Mouse (Mus musculus): ENCODE measurements around the gene Six2.
"Not testable (repeated sequence)": the region's sequence is repeated elsewhere in the genome, so short reads cannot be mapped to it uniquely, and the experiment has no call there.

Six2 gene

GRCm38 (mm10) chr17:85690323-85690968 is 2.4 kb upstream of the Six2 start:
- DNase-seq (ENCODE audit: low spot score) = no peak

DNA sequence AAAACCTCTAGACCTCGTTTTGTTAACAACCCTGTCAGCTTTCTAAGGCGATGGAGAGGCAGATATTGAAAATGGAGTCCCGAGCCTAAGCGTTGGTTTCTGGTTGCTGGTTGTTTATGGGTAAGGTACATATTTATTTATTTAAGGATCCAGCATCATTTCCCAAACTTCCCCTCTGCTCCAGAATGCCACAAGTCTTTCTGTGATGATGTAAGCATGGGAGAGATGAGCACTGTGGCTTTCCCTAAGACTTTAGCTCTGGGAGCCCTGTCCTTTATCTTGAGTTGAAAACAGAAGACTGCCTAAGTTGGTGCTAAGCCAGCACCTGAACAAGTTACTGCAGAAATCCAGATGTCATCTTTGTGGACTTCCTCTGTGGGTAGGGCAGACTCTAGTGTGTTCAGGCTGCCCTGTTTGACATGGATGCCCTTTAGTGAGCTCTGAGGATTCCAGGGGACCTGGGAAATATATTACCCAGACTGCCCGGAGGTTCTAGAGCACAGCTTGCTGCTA is 1.8 kb upstream of the Six2 start:
- DNase-seq (ENCODE audit: low spot score) = no peak

DNA sequence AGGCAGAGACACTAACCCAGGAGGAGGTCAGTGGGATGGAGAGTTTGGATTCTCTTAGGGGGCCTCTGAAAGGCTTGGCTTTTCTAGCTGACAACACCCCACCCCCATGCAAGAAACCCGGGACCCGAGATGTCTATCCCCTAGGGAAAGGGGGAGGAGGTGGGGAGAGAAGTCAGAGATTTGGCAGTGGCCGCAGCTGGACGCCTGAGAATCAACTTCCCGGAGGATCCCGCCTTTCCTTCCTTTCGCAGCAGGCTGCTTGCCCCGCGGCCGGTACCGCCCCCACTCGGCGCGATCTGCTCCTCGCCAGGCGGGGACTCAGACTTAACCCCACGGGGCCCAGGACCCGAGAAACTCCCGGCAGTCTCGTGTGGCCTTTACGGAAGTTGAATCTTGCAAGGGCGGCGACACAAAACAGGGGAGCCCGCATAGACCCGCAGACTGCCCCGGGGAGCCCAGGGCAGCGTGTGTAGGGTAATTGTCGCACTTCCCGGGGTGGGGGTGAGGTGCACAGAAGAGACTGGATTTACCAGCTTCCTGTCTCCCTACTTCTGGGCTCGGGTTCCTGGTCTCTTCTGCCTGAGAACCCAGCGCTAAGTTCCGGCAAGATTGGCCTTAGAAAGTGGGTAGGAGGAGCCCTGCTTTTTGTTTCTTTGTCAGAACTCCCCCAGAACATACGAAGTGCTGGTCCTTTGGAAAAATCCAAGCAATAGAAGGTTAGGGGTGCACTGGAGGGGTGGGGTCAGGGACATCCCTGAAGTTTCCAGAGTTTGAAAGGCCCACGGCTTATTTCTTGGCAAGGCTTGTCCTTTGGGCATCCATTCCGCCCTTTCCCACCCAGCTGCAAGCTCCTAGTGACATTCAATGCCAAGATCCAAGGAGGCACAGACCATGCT is 1.1 kb upstream of the Six2 start:
- DNase-seq (ENCODE audit: low spot score) = no peak

DNA sequence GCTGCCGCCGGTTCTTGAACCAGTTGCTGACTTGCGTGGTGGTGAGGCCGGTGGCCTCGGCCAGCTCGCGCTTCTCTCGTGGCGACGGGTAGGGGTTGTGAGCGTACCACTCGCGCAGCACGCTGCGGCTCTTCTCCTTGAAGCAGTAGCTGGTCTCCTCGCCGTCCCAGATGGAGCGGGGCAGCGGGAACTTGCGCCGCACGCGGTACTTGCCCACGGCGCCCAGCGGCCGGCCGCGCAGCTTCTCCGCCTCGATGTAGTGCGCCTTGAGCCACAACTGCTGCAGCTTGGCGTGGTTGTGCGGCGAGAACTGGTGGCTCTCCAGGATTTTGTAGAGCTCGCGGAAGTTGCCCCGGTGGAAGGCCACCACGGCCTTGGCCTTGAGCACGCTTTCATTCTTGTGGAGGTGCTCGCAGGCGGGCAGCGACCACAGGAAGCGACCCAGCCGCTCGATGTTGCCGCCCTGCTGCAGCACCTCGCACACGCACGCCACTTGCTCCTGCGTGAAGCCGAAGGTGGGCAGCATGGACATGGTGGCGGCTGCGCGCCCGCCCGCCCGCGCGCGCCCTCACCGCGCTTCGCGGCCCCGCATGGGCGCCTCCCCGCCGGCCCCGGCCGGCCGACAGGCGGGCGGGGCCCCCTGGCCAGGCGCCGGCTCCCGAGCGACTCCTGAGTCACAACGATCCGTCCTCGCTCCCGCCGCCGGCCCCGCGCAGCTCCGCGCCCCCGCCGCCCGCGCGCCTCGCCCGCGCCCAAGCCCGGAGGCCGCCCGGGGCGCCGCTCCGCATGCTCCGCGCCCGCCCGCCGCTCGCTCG is 446 bp downstream of the Six2 start:
- no peak for DNase-seq (ENCODE audit: low spot score)

- no peak for DNase-seq (ENCODE audit: low spot score)
Measured at GRCm38 (mm10) chr17:85686476-85687420, 1.3 kb downstream of the Six2 start.

DNA sequence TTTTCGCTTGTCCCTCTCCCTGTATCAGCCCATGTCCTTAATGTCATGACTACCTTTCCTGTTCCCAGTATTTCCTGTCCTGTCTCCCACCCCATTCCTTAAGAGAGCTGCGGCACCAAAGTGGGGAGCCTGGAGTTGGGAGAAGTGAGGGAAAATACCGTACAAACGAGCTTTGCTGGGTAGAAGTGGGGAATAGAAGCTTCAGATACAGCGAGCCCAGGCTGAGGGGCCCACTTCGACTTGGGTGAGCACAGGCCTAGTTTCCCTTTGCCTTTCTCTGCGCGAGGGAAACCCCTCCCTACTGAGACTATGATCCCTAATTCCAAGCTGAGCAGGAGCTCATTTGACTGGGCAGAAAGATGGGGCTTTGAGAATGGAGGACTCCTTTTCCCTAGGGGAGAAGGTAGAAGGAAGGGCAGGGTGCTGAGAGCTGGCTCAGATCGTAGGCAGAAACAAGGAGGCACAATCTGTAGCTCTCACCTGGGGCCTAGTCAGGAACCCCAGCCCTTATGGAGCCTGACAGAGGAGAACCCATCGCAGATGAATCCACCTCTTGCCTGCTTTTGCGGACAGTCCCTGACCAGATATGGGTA is 2.3 kb downstream of the Six2 start:
- DNase-seq (ENCODE audit: low spot score) = no peak

DNA sequence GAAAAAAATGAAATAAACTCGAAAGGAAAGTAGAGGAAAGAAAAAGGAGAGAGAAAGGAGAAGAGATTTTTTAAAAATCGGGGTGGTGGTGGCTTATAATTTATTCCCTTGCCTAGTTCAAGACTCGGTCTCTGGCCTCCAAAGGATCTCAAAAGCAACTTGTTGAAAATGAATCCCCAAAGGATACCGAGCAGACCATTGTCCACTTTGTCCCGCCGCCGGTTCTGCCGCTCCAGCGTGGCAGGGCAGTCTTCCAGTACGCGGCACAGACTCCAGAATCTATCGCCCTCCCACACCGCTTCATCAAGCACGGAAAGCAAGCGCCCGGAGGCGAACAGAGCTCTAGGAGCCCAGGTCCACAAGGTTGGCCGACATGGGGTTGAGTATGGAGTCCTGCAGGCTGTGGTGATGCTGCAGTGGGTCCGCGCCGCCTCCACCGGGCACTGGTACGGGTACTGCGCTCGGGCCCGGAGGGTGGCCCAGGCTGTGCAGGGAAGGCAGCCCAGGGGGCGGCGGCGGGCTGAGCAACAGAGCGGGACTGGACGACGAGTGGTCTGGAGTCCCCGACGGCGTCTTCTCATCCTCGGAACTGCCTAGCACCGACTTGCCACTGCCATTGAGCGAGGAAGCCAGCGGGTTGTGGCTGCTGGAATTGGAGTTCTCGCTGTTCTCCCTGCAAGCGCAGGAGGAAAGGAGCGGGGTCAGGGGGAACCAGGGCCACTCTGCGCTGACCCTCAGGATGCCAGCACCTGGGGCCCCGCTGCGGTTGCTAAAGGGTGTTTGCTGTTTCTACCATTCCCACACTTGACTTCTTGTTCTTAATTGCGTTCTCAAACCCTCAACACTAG is 3.0 kb downstream of the Six2 start:
- DNase-seq (ENCODE audit: low spot score) = no peak

DNA sequence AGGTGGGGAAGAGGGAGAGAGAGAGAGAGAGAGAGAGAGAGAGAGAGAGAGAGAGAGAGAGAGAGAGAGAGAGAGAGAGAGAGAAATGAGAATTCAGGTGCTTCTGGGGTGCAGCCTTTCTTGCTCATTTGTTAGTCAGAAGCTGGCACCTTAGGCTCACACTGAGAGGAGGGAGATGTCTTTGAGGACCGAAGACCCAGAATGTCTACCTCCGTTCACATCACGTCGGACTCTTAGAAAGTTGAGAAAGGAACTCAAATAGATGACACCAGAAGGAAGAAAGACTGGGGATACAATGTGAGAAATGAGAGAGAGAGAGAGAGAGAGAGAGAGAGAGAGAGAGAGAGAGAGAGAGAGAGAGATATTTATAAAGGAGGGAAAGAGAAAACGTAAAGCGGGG is 3.6 kb downstream of the Six2 start:
- DNase-seq (ENCODE audit: low spot score) = not testable (repeated sequence)

DNA sequence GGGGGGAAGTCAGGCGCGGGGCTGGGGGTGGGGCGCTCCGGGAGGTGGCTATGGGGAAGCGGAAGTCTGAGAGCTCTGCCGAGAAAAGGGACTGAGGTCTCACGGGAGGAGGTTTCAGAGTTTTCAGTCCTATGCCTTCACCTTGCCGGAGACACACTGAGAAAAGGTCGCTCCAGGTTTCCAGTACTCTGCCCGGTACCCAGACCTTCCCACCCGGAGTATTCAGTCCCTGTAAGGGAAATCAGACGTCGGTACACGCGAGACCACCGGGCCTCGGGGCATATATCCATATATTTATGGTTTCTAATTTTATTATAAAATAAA is 4.1 kb downstream of the Six2 start:
- no peak for DNase-seq (ENCODE audit: low spot score)

DNA sequence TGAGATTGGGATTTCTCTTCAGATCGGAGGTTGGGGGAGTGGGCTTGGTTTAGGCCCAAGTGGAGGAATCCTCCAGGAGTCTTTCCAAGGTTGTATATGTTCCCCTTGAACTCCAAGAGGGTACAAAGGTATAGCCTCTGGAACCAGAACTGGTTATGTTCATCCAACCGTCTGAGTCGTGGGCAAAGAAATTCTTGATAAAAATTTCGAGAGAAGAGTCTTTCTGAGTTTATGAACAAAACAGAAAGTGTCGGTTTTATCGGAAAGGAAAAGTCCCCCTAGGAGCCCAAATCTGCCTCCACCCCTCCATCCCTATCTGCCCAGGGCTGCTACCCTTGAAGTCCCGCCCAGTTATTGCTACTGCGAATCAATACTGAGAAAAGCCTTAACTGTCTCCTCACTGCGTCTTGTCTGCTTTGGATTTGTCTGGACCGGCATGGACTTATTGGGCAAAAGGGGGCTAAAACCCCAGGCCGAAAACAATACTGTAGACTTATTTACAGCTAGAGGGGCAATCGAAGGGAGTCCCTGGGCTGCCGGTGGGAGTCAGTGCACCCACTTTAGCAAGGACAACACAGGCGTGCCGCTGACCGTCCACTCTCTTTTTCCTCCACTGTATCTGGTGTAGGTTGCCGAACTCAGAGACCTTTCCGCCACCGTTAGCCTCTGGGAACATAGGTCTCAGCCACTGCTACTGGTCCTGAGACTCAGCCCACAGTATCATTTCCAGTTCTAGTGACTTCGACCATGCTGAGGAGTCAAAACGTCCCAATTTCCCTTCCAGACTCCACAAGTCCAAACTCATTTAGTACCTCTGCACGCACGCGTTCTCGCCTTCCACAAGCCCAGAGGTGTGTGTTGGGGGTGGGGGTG is 4.7 kb downstream of the Six2 start:
- DNase-seq (ENCODE audit: low spot score) = no peak

GRCm38 (mm10) chr17:85682181-85682710 is 5.8 kb downstream of the Six2 start:
- no peak for DNase-seq (ENCODE audit: low spot score)

- no peak for DNase-seq (ENCODE audit: low spot score)
Measured at GRCm38 (mm10) chr17:85681741-85682140, 6.3 kb downstream of the Six2 start.

- no peak for DNase-seq (ENCODE audit: low spot score)
Measured at GRCm38 (mm10) chr17:85680851-85681550, 7.1 kb downstream of the Six2 start.

- DNase-seq (ENCODE audit: low spot score) = no peak
Measured at GRCm38 (mm10) chr17:85680116-85680850, 7.8 kb downstream of the Six2 start.

- no peak for DNase-seq (ENCODE audit: low spot score)
Measured at GRCm38 (mm10) chr17:85679651-85680050, 8.4 kb downstream of the Six2 start.

GRCm38 (mm10) chr17:85664618-85665320 is 23.3 kb downstream of the Six2 start:
- peak; percentile 32 for DNase-seq (ENCODE audit: low spot score)

- no peak for DNase-seq (ENCODE audit: low spot score)
Measured at GRCm38 (mm10) chr17:85664202-85664601, 23.9 kb downstream of the Six2 start.
